Mouse (Mus musculus): Measurements from ENCODE around the gene Prmt6.

GRCm38 (mm10) chr3:110253105-110253504, 2.3 kb upstream of the Prmt6 start:
- TF ChIP-seq CTCF (IDR thresholded peaks at IDR 0.05) (no peak), EP300 (IDR thresholded peaks at IDR 0.05) (no peak)
